Mouse (Mus musculus) thymus, postnatal 25 days (tissue): ENCODE measurements around the gene Efhd2.

Experiments
- DNase-seq: peaks from one replicate; pipeline ENCODE4 v3.0.0; 2022

The Efhd2 gene

GRCm38 (mm10) chr4:141874601-141875460 is at the start of gene Efhd2:
TSS of gene Efhd2 (minus strand) at chr4:141874920.
- peak; percentile 76 for DNase-seq

GRCm38 (mm10) chr4:141923961-141924360 is 49.2 kb upstream of the Efhd2 start:
- no peak for DNase-seq

- DNase-seq = no peak
Observed at GRCm38 (mm10) chr4:141920391-141920790, 45.7 kb upstream of the Efhd2 start.

- DNase-seq = peak; percentile 2
Observed at GRCm38 (mm10) chr4:141917735-141918419, 43.2 kb upstream of the Efhd2 start.

- DNase-seq = no peak
Observed at GRCm38 (mm10) chr4:141914040-141914439, 39.3 kb upstream of the Efhd2 start.

GRCm38 (mm10) chr4:141913201-141913993 is 38.7 kb upstream of the Efhd2 start:
- no peak for DNase-seq

- DNase-seq = no peak
Observed at GRCm38 (mm10) chr4:141904710-141905109, 30.0 kb upstream of the Efhd2 start.

GRCm38 (mm10) chr4:141902479-141902858 is 27.7 kb upstream of the Efhd2 start:
- DNase-seq = no peak

GRCm38 (mm10) chr4:141901711-141902478 is 27.2 kb upstream of the Efhd2 start:
- no peak for DNase-seq

- DNase-seq = no peak
Observed at GRCm38 (mm10) chr4:141900421-141900820, 25.7 kb upstream of the Efhd2 start.

GRCm38 (mm10) chr4:141899936-141900335 is 25.2 kb upstream of the Efhd2 start:
- no peak for DNase-seq

GRCm38 (mm10) chr4:141898905-141899304 is 24.2 kb upstream of the Efhd2 start:
- no peak for DNase-seq

GRCm38 (mm10) chr4:141897838-141898237 is 23.1 kb upstream of the Efhd2 start:
- no peak for DNase-seq

- no peak for DNase-seq
Observed at GRCm38 (mm10) chr4:141897225-141897624, 22.5 kb upstream of the Efhd2 start.

GRCm38 (mm10) chr4:141895772-141896171 is 21.1 kb upstream of the Efhd2 start:
- no peak for DNase-seq

GRCm38 (mm10) chr4:141893157-141893784 is 18.6 kb upstream of the Efhd2 start:
- DNase-seq = no peak

- no peak for DNase-seq
Observed at GRCm38 (mm10) chr4:141886385-141886968, 11.8 kb upstream of the Efhd2 start.

- DNase-seq = no peak
Observed at GRCm38 (mm10) chr4:141885451-141885850, 10.7 kb upstream of the Efhd2 start.

- no peak for DNase-seq
Observed at GRCm38 (mm10) chr4:141882858-141883257, 8.1 kb upstream of the Efhd2 start.

- DNase-seq = no peak
Observed at GRCm38 (mm10) chr4:141881950-141882349, 7.2 kb upstream of the Efhd2 start.

GRCm38 (mm10) chr4:141881289-141881914 is 6.7 kb upstream of the Efhd2 start:
- DNase-seq = no peak
